Mouse (Mus musculus) retina, adult 2 months (tissue): ENCODE data around the gene Gm49320.

Source experiments
- DNase-seq: peaks from one replicate; pipeline ENCODE4 v3.0.0-alpha.2; 2012; ENCODE audit warnings: low read depth, low spot score

The Gm49320 gene

DNA sequence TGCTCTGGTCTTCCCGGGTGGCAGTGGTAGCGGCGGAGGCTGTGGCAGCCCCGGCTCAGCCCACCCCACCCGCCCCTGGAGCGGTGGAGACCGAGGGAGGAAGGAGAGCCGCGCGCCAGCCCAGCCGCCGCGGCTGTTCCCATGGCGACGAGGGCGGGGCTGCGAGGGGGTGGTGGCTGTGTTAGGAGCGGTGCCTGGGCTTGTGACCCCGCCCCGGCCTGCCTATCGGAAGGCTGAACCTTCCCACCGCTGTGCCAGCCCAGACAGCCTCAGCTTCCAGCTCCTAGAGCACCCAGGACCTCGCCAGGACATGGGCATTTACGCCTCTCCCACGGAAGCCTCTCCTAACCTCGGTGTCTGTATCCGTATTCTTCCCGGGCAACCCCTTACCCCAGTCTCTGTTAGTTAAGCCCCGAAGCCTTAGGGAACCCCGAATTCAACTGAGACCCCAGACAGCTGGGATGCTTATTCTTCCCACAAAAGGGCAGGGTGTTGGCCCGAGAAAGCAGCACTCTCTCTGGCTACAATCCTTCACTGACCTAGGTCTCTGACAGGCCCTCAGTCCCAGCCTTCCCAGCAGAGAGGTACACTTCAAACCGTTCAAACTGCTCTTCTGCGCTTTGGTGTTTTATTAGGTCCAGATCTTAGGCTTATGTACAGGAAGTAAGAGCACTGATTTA, 20.6 kb downstream of the Gm49320 start, which contains the start of gene Ctxn1:
Ctxn1 (minus strand) TSS at position 150 of the 680 bp plus-strand sequence.
- DNase-seq = peak; percentile 61

DNA sequence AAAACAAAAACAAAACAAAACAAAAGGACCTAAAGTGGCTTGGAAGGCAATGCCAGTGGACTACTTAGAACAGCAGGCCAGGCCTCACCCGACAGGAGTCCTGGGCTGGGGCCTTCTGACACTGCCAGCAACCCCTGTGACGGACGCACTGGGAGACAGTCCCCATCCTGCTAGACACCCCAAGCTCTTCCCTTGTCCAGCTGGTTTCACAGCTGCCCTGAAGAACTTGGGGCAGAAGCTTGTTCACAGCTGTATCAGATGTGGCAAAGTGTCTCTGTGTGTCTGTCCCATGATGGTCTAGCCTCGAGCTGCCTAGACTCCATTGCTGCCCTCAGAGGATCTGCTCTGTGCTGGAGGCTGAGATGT, 21.1 kb downstream of the Gm49320 start:
- DNase-seq = no peak

DNA sequence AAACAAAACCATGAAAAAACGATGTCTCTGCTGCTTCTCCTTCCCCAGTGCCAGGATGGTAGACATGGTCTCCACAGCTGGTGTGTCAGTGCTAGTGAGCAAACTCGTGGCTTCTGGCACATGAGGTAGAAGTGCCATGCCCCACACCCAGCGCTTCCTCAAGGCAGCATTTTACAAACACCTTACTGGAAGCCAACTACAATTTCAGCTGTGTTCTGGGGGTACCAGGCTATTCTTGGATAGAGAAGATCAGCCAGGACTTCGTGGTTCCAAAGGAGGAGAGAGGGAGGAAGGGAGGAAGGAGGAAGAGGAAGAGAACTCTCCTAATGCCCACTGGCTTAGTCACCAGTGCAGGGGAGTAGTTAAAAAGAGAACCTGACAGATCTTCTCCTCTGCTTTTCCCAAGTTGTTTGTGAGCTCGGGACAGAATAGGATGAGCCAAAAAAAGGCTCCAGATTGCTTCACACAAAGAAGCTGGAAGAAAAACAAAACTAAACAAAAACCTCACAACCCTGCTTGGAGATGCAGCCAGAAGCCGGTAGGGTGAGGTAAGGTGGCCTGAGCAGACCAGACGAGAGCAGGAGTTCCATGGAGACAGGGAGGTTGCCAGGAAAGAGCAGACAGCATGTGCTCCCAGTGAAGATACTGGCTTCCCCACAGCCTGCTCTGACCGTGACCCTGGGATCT, 24.6 kb downstream of the Gm49320 start:
- DNase-seq = no peak

DNA sequence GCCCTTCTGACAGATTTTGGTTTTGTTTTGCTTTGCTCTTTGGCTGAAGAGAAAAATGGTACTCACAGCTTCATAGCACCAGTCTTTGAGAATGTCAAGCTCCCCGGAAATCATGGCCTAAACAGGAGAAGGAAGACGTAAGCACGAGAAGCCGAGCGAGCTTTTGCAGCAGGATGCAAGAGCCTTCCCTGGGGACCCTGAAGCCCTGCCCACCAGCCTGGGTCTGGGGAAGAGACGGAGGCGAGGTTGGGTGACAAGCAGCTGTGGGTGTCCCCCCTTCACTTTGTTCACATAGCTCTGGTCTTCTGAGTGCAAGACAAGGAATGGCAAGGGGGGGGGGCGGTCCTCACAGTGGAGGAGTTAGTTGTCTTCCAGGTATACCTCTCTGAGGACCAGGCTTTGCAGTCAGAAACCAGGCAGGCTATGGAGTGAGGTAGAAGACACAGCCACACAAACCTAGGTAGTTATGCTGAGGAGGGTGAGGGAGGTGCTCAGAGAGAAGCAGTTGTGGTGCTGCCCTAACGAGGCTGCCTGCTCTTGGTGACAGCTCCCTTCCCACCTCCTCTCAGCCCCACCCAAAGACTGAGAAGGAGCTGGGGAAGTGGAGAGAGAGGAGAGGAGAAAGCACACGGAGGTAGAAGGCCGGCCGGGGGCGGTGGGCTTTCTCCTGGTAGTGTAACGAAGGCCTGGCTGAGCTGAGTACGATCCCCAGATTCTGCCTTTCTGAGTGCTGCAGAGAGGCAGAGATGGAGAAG, 26.7 kb downstream of the Gm49320 start:
- no peak for DNase-seq

DNA sequence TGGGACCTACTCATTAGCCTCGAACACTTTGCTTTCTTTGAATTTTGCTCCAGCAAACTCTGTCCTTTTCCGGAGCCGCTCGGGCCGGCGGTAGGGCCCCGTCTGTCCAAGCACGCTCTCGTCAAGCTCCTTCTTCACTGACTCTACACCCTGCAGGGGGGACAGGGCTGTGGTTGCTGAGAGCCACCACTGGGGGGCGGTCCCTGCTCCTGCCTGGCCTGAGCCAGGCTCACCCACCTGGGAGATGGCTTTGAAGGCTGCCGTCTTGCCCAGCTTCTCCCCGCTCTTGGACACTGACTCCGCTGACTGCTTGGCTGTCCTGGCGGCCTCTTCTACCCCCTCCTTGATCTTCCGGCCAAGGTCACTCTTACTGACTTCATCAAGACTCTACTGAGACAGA, 29.0 kb downstream of the Gm49320 start:
- DNase-seq = no peak

DNA sequence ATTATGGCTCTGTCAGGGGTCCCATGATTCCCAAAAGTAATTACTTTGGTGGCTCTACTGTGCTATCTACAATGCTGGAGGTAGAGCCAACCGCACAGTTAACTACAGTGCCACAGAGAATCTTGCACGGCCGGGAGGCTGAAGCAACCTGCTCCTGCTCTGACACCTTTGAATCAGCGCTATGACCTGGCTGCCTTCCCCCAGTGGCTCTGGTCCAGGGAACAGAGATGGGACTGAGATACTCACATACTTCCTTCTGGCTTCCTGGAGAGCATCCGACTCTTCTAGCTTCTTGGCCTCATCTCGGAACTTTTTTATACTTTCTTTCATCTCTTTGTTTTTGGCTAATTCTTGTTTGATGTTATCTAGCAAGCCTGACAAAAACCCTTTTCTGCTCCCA, 30.9 kb downstream of the Gm49320 start:
- no peak for DNase-seq

DNA sequence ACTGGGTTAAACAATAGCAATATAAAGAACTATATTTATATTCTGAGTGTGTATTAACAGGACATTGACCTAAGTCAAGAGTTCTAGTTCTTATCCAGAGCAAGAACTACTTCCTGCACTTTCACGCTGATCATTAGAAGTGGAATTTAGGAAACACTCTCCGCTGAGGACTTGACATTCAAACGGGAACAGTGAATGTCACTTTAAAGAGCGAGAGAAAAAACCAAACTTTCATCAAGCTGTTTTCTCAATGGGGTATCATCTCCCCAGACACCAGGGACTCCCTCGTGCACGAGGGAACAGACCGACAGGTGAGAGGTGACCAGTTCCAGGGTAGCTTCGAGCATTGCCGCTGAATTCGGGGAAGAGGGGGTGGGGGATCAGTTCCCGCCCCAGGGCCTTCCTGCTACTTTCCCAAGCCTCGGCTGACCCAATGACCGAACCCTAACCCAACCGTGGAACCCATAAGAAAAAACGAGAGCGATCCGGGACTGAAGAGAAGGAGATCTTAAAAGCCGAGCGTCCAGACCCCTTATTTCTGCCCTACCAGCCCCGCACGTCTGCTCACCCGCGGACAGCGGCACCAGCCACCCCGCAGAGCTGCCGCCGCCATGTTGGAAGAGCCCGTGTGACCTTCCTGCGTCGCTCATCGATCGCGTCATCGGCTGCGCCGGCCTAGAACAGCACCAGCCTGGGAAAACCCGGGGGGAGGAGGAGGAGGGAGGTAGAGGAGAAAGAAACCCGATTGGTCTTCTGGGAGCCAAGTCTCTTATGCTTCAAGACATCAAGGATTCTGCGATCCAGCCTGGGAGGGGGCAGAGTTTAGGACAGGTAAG, 36.8 kb downstream of the Gm49320 start, which contains the start of gene Timm44:
Timm44 (minus strand) TSS at position 639 of the 836 bp plus-strand sequence.
- peak; percentile 93 for DNase-seq

DNA sequence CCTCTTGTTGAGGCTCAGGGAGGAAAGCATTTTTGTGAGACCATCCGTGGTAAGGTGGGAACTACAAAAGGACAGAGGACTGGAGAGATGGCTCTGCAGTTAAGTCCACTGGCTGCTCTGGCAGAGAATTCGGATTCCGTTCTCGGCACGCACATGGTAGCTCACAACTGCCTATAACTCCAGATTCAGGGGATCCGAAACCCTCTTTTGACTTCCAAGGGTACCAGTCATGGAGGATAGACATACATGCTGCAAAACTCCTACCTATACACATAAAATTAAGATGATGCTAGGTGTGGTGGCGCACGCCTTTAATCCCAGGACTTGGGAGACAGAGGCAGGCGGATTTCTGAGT, 37.4 kb downstream of the Gm49320 start:
- no peak for DNase-seq

DNA sequence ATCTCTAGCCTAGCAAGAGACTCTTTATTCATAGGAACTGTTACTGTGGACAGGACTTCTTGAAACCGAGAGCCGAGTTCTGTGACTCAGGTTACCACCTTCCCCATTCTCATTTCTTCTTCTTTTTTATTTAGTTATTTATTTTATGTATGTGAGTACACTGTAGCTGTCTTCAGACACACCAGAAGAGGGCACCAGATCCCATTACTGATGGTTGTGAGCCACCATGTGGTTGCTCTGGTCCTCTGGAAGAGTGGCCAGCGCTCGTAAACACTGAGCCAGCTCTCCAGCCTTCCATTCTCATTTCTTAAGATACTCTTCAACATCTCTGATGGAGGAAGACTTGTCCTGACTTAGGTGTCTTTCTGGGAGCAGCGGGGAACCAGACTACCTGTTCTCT, 54.1 kb downstream of the Gm49320 start:
- DNase-seq = no peak

DNA sequence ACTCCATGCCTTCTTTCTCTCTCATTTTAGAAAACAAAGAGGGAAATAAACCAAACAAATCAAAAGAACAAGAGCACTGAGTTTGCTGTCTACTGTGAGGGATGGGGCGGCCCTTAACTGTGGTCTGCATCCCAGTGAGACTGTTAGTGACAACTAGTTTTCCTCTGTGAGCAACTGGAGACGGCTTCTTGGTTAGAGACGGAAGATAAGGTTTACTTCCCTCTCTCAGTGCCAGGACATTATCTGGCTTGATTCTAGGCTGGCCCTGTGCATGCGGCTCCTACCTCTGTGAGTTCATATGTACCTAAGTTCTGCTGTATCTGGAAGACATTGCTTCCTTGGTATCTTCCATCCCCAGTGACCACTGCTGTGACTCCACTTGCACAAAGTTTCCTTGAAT, 59.2 kb downstream of the Gm49320 start:
- DNase-seq = no peak
